ENCODE assay signal across 12 mouse cellular contexts in genomic region chr13:73490564-73491170, GRCm38 (mm10). TPM values are rescaled to one million over a fixed set of nuclear protein-coding genes. Genes with fewer than 3 reads are reported as not detected.
DNase-seq lines count a peak whose midpoint lies in the region; ATAC-seq and TF ChIP-seq lines count a peak whose summit lies in the region.
"Had no signal": no experiment of that assay in that cellular context is flagged by ENCODE, and none has a peak within 500 bp of the region (broad histone marks: within the 10 kb centered on the region; RNA-seq: fewer than 3 reads in every experiment).

No protein-coding gene starts in this region.

- peak overlapping the region; percentile 10; the same call in 1 of the 2 replicates for H3K27ac ChIP-seq in hindbrain, embryonic 15.5 days (replicated peaks)
- no peak overlapping the region for H3K27ac ChIP-seq in hindbrain, embryonic 13.5 days
- H3K27ac ChIP-seq in stomach, postnatal 0 days (replicated peaks), result no peak overlapping the region

- H3K9ac ChIP-seq in hindbrain, embryonic 15.5 days, result no peak overlapping the region
- no peak overlapping the region for H3K9ac ChIP-seq in hindbrain, embryonic 13.5 days
- no peak overlapping the region for H3K9ac ChIP-seq in stomach, postnatal 0 days (ENCODE audit: low read length)

- H3K4me1 ChIP-seq in hindbrain, embryonic 15.5 days (replicated peaks), result no peaks in the 10 kb centered on the region
- H3K4me1 ChIP-seq in hindbrain, embryonic 13.5 days (replicated peaks), result peaks cover 5% of the 10 kb centered on the region; the same call in 1 of the 2 replicates
- no peaks in the 10 kb centered on the region for H3K4me1 ChIP-seq in stomach, postnatal 0 days (replicated peaks; ENCODE audit: control insufficient read depth, insufficient read depth)

- TF ChIP-seq CTCF in stomach, postnatal 0 days (IDR thresholded peaks at IDR 0.05; ENCODE audit: low read depth), result no peak

- no peak overlapping the region for H3K4me2 ChIP-seq in hindbrain, embryonic 15.5 days
- no peak overlapping the region for H3K4me2 ChIP-seq in hindbrain, embryonic 13.5 days
- H3K4me2 ChIP-seq in stomach, postnatal 0 days (replicated peaks; ENCODE audit: low read depth), result no peak overlapping the region

- H3K4me3 ChIP-seq in hindbrain, embryonic 15.5 days, result no peak overlapping the region
- H3K4me3 ChIP-seq in hindbrain, embryonic 13.5 days, result no peak overlapping the region
- H3K4me3 ChIP-seq in stomach, postnatal 0 days (ENCODE audit: low read depth, low read length), result no peak overlapping the region
- H3K4me3 ChIP-seq: myocyte had no signal

- no peaks in the 10 kb centered on the region for H3K9me3 ChIP-seq in hindbrain, embryonic 15.5 days
- H3K9me3 ChIP-seq in hindbrain, embryonic 13.5 days, result 0 out of 2 replicates have a peak, but pooled peaks cover 10% of the 10 kb centered on the region
- no peaks in the 10 kb centered on the region for H3K9me3 ChIP-seq in stomach, postnatal 0 days (ENCODE audit: control insufficient read depth, low read length)

- ATAC-seq in hindbrain, embryonic 15.5 days (ENCODE audit: low FRiP score, low read depth), result 0 out of 2 replicates have a peak, but pooled peaks have one; percentile 54
- ATAC-seq in hindbrain, embryonic 13.5 days (ENCODE audit: low FRiP score), result no peak; the same call in 1 of the 2 replicates
- no peak for ATAC-seq in stomach, postnatal 0 days (ENCODE audit: low FRiP score, low TSS enrichment)

- TF ChIP-seq EP300 in stomach, postnatal 0 days (optimal IDR thresholded peaks at IDR 0.05), result no peak

- DNase-seq in right cerebral cortex, adult 18-20 months, result peak; percentile 56
- no peak for DNase-seq in right cerebral cortex, postnatal 14 days
- peak; percentile 86 for DNase-seq in cerebellum, adult 9-11 months
- peak; percentile 24 for DNase-seq in retina, postnatal 7 days (ENCODE audit: low read depth, low spot score)
- DNase-seq in stomach, postnatal 0 days (ENCODE audit: low spot score), result no peak
- no peak for DNase-seq in embryo, embryonic 10 days (ENCODE audit: low spot score)
- DNase-seq: heart, postnatal 14 days; kidney, postnatal 25 days had no signal

- 68% methylated on average over 8 of the region's 8 CpGs for WGBS in hindbrain, embryonic 15.5 days
- 80% methylated on average over 8 of the region's 8 CpGs for WGBS in hindbrain, embryonic 13.5 days
- WGBS in stomach, postnatal 0 days, result 79% methylated on average over 8 of the region's 8 CpGs

- no peaks in the 10 kb centered on the region for H3K27me3 ChIP-seq in hindbrain, embryonic 15.5 days
- H3K27me3 ChIP-seq in hindbrain, embryonic 13.5 days, result no peaks in the 10 kb centered on the region
- H3K27me3 ChIP-seq in stomach, postnatal 0 days (ENCODE audit: control insufficient read depth, insufficient read depth, low read length), result no peaks in the 10 kb centered on the region
- H3K27me3 ChIP-seq: CH12.LX had no signal

- peaks cover 53% of the 10 kb centered on the region for H3K36me3 ChIP-seq in hindbrain, embryonic 15.5 days
- H3K36me3 ChIP-seq in hindbrain, embryonic 13.5 days, result peaks cover 83% of the 10 kb centered on the region
- 0 out of 2 replicates have a peak, but pooled peaks cover 6% of the 10 kb centered on the region for H3K36me3 ChIP-seq in stomach, postnatal 0 days (ENCODE audit: control insufficient read depth, insufficient read depth, low read length)

RNA-seq across cellular contexts. Expression of gene Lpcat1, which starts 23.7 kb away (rescaled TPM):
- polyA plus RNA-seq in hindbrain, embryonic 15.5 days (2015; fragmentation: Nextera tagmentation; extraction: Ambion mirVana), result 68.1 and 74.3 TPM in 2 replicates
- 57.0 and 59.6 TPM in 2 replicates for polyA plus RNA-seq in hindbrain, embryonic 13.5 days (2015; fragmentation: Nextera tagmentation; extraction: Ambion mirVana)
- 8.5 and 8.6 TPM in 2 replicates for polyA plus RNA-seq in stomach, postnatal 0 days (2015; fragmentation: Nextera tagmentation; extraction: Ambion mirVana)

RNA-seq across cellular contexts. Expression of gene Slc6a3, which starts 45.9 kb away (rescaled TPM):
- 0.23 and 0.33 TPM in 2 replicates for polyA plus RNA-seq in hindbrain, embryonic 15.5 days (2015; fragmentation: Nextera tagmentation; extraction: Ambion mirVana)
- 0.06 and 0.13 TPM in 2 replicates for polyA plus RNA-seq in hindbrain, embryonic 13.5 days (2015; fragmentation: Nextera tagmentation; extraction: Ambion mirVana)
- polyA plus RNA-seq in stomach, postnatal 0 days (2015; fragmentation: Nextera tagmentation; extraction: Ambion mirVana), result 0.05 TPM in 1 of 2 replicates, not detected in the other
- polyA plus RNA-seq: myocyte had no signal

Comparison
In these comparisons a context has a peak if more than half of its experiments do, and no peak if none do; other contexts are left out.
1. DNase-seq: peak in right cerebral cortex, adult 18-20 months (single experiment), cerebellum, adult 9-11 months (single experiment) and retina, postnatal 7 days (single experiment); none in right cerebral cortex, postnatal 14 days (single experiment), stomach, postnatal 0 days (single experiment) and embryo, embryonic 10 days (single experiment).